Mouse (Mus musculus) intestine, postnatal 0 days (tissue): ENCODE measurements at regions not wholly inside any gene's neighbourhood (a gene's known extent, or its start where the extent isn't known, plus 50 kb on each side); places are given as distances from the start of the nearest gene placed in this dataset.

Experiments
- ATAC-seq: fragments of 200-750 bp; cut with Nextera tagmentation; 2 replicates; pipeline ENCODE4 v1.8.0; 2017; ENCODE audit warnings: mild to moderate bottlenecking, moderate TSS enrichment, moderate library complexity
- H3K27ac ChIP-seq: fragments of 300-500 bp; sonication (generic); 2 replicates; pipeline ENCODE4 v1.5.1; 2014; ENCODE audit warnings: mild to moderate bottlenecking, low read depth, low read length, moderate library complexity
- H3K27me3 ChIP-seq: fragments of 300-500 bp; sonication (generic); replicated peaks from 2 replicates; pipeline ENCODE4 v1.6.1; 2014; ENCODE audit warnings: low read length, mixed read lengths; ENCODE audit not compliant: control insufficient read depth, insufficient read depth
- H3K36me3 ChIP-seq: fragments of 300-500 bp; sonication (generic); 2 replicates; pipeline ENCODE4 v1.6.1; 2014; ENCODE audit warnings: mild to moderate bottlenecking, moderate library complexity; ENCODE audit not compliant: control insufficient read depth, insufficient read depth
- H3K4me1 ChIP-seq: fragments of 300-500 bp; sonication (generic); replicated peaks from 2 replicates; pipeline ENCODE4 v1.6.1; 2014; ENCODE audit warnings: antibody characterized with exemption, low read length, mixed read lengths; ENCODE audit not compliant: control insufficient read depth, insufficient read depth
- H3K4me2 ChIP-seq: fragments of 300-500 bp; sonication (generic); replicated peaks from 2 replicates; pipeline ENCODE4 v1.6.1; 2014; ENCODE audit warnings: low read depth, mild to moderate bottlenecking, moderate library complexity
- H3K4me3 ChIP-seq: fragments of 300-500 bp; sonication (generic); 2 replicates; pipeline ENCODE4 v1.5.1; 2014; ENCODE audit warnings: low read depth, low read length
- H3K9ac ChIP-seq: fragments of 300-500 bp; sonication (generic); 2 replicates; pipeline ENCODE4 v1.6.1; 2014; ENCODE audit warnings: mild to moderate bottlenecking, low read depth, low read length
- H3K9me3 ChIP-seq: fragments of 300-500 bp; sonication (generic); 2 replicates; pipeline ENCODE4 v1.6.1; 2016; ENCODE audit warnings: mixed run types; ENCODE audit not compliant: control insufficient read depth
- CTCF ChIP-seq: sonication (generic); IDR thresholded peaks from 2 replicates; pipeline ENCODE4 v1.5.1; 2016; ENCODE audit warnings: low read depth, mild to moderate bottlenecking, control low read depth, antibody characterized with exemption, moderate library complexity
- WGBS: fragments of 180-500 bp; shearing (Covaris S2); extraction: QIAGEN DNeasy Blood & Tissue Kit; methylation state at CpG from one replicate; pipeline ENCODE4 v1.1.7; 2014; 5-methylcytosine and 5-hydroxymethylcytosine counted together

DNA sequence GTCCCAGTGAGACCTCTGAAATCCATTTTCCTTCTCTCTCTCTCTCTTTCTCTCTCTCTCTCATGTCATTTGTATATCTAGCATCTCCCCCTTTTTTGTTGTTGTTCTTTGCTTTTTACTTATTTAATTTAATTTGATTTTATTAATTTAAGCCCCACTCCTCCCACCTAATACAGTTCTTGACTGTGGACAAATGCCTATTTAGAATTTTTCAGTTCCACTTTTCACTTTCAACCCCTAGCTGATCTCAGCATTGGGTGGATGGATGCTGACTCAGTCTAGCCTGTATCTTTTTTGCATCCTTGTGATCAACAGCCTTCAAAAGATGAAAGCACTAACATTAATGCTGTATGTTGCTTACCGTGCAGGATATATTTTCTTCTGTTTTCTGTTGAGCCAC lies 55.5 kb upstream of the Cox7c start:
- Histone ChIP-seq H3K36me3 (no peaks in the 10 kb centered on the region), H3K27me3 (no peaks in the 10 kb centered on the region), H3K4me3 (no peak overlapping the region), H3K27ac (no peak overlapping the region), H3K4me1 (no peaks in the 10 kb centered on the region), H3K9me3 (no peaks in the 10 kb centered on the region), H3K4me2 (no peak overlapping the region), H3K9ac (no peak overlapping the region)
- no peak for ATAC-seq
- TF ChIP-seq CTCF = no peak
- 89% methylated on average over 1 of the region's 1 CpGs for WGBS

DNA sequence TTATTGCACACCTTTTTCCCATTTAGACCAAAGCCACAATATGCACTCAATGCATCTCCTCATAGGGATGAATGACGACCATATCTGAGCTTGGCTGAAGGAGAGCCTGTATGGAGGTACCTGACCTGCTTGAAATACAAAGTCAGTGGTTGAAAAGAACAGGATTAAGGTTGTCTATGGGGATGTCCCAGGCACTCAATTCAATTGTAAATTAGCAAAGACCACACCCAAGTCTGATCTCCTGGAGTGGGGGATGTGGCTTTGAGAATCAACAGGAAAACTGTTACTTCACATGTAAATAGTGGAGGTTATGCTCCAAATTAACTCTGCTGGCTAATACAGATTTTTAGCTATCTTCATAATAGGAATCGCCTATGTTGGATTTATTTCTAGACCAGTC lies 51.1 kb upstream of the Cox7c start:
- 76% methylated on average over 2 of the region's 2 CpGs for WGBS
- ATAC-seq = no peak

GRCm38 (mm10) chr13:86097291-86097690 lies 50.6 kb upstream of the Cox7c start:
- Histone ChIP-seq H3K4me2 (no peak overlapping the region), H3K36me3 (no peaks in the 10 kb centered on the region), H3K9ac (no peak overlapping the region), H3K27ac (no peak overlapping the region), H3K27me3 (no peaks in the 10 kb centered on the region), H3K4me3 (no peak overlapping the region), H3K9me3 (no peaks in the 10 kb centered on the region), H3K4me1 (no peaks in the 10 kb centered on the region)
- no peak for TF ChIP-seq CTCF
- ATAC-seq = no peak

More for the DNA sequence above, 51.1 kb upstream of the Cox7c start:
- no peaks in the 10 kb centered on the region for H3K4me1 ChIP-seq
- H3K4me3 ChIP-seq = no peak overlapping the region
- H3K9ac ChIP-seq = no peak overlapping the region
- no peak overlapping the region for H3K27ac ChIP-seq
- TF ChIP-seq CTCF = no peak
- H3K4me2 ChIP-seq = no peak overlapping the region
- no peaks in the 10 kb centered on the region for H3K9me3 ChIP-seq
- H3K27me3 ChIP-seq = no peaks in the 10 kb centered on the region
- H3K36me3 ChIP-seq = no peaks in the 10 kb centered on the region
